Mouse (Mus musculus): ENCODE measurements around the gene Rhbdl1. TPM values are rescaled to one million over a fixed set of nuclear protein-coding genes. Genes with fewer than 3 reads are reported as not detected.

The Rhbdl1 gene
- 1.1 and 3.0 TPM in 2 replicates for total RNA-seq (2014; fragmentation: Nextera tagmentation)
- total RNA-seq (2017) = not detected in 2 replicates

DNA sequence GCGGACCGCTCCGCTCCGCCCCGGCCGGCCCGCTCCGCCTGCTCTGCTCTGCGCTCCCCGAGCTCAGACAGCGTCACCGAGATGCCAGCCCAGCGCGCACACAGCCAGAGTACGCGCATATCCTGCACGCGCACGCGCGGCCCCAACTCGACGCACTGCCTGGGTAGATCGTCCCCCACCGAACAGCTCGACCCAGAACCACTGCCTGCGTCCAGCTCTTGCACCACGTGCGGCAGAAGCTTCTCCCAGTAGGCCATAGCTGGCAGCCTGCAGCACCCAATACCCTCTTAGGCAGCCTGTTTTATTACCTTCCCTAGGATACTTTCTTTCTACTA, at the start of gene Rhbdl1:
Gene Rhbdl1, minus strand, starts transcription at position 220 of the 335 bp plus-strand sequence.
- ATAC-seq (replicated peaks; ENCODE audit: poor library complexity, severe bottlenecking) = peak; percentile 14

DNA sequence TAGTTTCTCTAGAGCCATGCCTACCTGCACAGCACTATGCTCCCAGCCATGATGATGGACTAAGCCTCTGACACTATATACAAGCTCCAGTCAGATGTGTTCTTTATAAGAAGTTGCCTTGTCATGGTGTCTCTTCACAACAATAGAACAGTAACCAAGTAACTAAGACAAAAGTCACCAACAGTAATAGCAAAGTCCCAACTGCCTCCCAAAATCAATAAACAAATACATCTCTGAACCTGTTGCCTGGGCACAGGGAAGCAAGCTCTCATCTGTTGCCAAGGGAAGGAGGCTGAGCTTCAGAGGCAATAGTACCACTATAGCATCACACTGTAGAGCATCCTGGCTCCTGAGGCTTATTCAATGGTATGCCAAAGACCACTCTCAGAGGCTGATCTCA, 49.7 kb upstream of the Rhbdl1 start:
- ATAC-seq (replicated peaks; ENCODE audit: poor library complexity, severe bottlenecking) = no peak

DNA sequence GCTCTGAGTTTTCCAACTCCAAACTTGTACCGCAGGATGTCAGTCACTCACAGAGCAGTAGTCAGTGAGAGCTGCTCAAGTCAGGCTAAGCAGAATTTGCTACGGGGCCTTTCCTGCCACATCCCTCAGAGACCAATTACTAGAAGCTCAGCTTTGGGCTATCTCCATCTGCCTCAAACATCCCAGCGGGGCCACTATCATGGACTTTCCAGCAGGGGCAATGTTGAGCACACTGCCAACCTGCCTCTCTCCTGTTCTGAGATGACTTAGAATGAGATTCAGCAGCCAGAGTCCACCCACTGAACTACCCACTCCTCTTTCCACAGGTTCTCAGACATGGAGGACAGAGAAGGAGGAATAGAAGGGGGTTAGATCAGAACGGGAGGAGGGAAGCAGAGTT, 48.5 kb upstream of the Rhbdl1 start:
- ATAC-seq (replicated peaks; ENCODE audit: poor library complexity, severe bottlenecking) = peak; percentile 33; the same call in 1 of the 2 replicates

DNA sequence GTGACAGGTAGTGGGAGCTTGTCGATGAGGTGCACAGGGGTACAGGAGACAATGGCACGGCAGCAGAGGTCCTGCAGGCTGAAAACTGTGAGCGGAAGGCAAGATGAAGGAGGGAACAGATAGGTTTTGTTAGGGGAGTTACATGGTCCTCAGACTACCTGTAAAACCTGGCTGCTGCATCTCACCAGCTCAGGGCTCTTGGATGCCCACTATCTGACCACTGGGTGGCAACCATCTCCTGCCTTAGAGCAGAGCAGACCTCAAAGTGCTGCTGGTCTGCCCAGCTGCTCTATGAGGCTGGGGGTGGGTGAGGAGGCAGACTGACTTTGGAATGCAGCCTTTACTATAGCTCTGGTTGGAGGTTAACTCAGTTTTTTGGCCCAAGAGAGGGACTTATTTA, 46.7 kb upstream of the Rhbdl1 start:
- ATAC-seq (replicated peaks; ENCODE audit: poor library complexity, severe bottlenecking) = no peak

DNA sequence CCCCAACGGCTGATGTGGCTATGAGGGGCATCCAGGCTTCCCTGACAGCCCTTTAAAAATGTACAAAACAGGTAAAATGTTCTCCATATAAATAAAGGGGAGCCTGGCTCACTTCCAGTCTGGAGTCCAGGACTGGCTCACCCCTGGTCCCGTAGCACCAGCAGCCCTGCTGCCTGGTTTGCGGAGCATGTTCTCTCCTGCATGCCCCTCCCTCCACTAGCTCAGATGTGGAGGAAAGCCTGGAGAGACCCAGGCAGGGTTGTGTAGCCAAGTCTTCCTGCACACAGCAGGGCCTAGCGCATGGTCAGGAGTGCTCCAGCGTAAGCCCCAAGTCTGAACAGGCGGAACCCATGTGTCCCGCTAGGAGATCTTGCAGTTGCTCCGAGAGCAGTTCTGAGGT, 46.2 kb upstream of the Rhbdl1 start:
- no peak for ATAC-seq (replicated peaks; ENCODE audit: poor library complexity, severe bottlenecking)

DNA sequence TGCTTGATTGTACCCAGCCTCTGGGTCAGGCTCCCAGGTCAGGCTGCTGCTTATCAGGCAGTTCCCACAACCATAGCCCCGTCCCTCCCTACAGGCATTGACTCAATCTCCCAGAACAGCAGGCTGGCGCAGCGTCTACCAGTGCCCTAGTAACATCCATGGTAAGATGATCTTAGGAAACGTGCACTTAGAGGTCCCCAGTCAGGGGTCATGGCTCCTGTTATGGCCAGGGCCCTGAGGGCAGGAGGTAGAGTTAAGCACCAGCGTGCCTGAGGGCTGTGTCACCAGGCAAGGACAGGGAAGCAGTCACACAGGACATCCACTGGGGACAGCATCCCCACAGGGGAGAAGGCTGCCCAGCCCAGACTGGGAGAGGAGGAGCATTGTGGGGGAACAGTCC, 45.2 kb upstream of the Rhbdl1 start:
- no peak for ATAC-seq (replicated peaks; ENCODE audit: poor library complexity, severe bottlenecking)

DNA sequence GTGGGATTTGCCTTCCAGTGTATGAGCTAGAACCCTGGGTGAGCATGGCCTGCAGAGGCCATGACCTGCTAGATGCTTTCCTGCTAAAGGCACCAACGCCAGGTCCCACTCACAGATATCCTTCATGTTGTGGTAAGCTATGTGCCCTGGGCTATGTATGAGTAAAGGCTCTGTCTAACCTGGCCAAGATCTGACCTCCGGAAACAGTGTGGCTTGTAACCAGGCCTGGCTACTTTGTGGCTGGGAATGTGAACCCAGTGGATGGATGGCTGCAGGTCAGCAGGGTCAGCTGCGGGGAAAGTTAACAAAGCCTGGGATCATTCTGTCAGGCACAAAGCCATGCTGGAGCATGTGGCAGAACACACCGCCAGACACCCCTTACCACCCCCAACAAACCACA, 44.6 kb upstream of the Rhbdl1 start:
- no peak for ATAC-seq (replicated peaks; ENCODE audit: poor library complexity, severe bottlenecking)

DNA sequence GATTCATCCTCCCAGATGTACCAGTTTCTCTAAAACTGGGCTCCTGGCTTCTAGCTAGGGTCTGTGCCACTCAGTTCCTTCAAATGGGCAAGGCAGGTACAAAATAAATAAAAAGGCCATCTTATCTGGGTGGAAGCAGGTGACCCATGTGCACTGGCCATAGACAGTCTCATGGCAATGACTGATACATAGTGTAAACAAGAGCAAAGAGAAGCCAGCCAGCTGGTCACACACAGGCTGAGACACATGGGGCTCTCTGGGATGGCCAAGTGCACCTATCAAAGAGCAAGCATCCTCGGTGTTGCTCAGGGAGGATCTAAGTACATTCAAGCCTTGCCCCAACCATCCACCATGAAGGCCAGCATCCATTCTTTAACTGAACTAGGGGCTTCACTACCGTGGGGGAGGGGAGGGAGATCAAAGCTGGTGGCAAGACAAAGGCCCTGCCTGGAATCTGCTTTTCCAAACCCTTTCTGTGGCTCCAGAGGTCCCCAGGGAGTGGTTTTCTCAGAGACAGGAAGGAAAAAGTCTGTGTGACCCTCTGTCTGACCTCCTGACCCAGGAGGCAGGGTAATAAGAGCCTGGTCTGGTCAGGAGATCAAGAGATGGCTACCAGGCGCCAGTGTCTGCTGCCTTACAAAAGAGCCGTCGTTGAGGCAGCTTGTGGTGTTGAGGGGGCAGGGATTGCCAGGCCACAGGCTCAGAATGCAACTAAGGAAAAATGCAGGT, 44.0 kb upstream of the Rhbdl1 start:
- no peak for ATAC-seq (replicated peaks; ENCODE audit: poor library complexity, severe bottlenecking)

DNA sequence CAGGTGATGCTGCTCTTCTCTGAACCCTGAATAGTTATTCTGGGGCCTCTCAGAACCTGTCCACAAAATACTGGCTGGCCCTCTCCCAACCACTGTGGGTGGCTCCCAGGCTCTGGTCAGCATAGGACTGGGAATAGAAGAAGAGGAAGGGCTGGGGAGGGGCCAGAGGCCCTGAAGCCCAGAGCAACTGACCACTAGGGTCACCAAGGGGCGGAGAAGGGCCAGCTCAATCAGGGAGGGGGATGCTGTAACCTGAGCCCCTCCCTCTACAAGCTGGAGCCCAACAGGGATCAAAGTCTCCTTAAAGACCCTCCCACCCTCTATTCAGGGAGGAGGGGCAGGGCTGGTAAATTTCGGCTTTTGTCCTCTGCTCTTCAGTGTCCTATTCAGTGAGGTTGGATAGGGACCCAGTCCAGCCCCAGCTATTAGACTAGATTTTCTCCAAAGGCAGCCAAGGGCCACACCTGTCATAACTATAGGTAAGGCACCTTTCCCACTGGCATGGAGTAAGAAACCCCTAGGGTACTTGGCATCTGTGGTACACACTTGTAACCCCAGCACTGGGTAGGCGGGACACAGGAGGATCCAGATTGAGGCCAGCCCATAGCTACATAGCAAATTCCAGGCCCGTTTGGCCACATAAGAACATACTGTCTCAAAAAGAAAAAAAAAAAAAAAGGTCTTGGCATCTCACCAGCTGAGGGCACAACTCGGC, 43.3 kb upstream of the Rhbdl1 start, which contains the start of gene Wfikkn1:
Gene Wfikkn1, minus strand, starts transcription at position 663 of the 715 bp plus-strand sequence.
- no peak for ATAC-seq (replicated peaks; ENCODE audit: poor library complexity, severe bottlenecking)

DNA sequence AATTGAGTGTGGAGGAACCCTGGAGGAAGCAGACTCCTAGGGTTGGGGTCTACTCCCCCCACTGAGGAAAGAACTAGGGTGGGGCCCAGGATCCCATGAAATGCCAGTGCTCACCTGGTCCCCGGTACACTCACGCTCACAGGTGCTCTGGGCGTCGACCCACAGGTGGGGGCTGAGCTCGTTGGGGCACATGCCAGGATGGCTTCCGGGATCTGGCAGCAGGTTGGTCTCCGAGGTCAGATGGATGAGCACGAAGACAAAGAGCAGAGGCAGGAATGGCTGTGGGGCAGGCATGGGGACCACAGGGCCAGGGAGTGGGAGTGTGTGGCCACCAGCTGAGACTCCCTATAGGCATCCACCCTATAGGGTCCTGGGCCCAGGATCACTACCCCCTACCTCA, 42.7 kb upstream of the Rhbdl1 start:
- no peak for ATAC-seq (replicated peaks; ENCODE audit: poor library complexity, severe bottlenecking)

DNA sequence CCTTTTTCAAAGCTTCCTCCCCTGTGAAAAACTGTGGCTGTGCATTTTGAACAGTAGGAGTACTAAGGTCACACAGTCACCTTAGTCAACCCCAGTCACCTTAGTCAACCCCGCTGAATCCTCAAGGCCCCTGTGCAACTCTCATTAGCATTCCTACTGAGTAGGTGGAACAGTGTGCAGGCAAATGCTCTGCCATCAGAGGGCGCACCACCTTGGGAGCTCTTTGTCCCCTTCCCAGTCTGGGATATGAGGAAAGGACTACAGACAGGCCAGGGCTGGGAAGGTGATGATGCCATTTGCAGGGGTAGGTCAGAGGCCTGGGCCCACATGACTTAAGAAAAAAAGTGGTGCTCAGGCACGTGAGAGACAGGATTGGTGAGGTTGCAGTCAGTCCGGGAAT, 42.2 kb upstream of the Rhbdl1 start:
- ATAC-seq (replicated peaks; ENCODE audit: poor library complexity, severe bottlenecking) = no peak

DNA sequence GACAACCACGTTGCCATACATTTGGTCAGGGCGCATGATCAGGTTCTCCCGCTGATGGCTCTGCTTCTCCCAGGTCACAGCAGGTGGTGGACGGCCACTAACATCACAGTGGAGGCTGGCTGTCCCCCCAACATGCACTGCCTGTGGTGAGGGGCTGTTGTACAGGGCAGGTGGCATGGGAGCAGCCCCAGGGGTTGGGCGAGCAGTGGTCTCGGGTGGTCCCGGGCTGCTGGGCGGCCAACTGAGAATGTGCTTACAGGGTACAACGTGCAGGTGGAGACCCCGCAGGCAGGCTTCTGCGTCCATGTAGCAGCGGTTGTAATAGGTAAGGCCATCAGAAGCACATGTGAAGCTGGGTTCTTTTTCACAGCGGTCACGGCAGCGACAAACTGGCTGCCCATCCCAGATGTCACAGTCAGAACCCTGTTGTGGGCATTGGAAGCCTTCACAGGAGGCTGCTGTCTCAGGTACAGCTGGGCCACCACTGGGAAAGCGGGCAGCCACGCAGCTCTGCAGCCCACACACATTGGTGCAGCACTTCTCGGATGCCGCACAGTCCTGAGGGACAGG, 41.6 kb upstream of the Rhbdl1 start:
- ATAC-seq (replicated peaks; ENCODE audit: poor library complexity, severe bottlenecking) = no peak

DNA sequence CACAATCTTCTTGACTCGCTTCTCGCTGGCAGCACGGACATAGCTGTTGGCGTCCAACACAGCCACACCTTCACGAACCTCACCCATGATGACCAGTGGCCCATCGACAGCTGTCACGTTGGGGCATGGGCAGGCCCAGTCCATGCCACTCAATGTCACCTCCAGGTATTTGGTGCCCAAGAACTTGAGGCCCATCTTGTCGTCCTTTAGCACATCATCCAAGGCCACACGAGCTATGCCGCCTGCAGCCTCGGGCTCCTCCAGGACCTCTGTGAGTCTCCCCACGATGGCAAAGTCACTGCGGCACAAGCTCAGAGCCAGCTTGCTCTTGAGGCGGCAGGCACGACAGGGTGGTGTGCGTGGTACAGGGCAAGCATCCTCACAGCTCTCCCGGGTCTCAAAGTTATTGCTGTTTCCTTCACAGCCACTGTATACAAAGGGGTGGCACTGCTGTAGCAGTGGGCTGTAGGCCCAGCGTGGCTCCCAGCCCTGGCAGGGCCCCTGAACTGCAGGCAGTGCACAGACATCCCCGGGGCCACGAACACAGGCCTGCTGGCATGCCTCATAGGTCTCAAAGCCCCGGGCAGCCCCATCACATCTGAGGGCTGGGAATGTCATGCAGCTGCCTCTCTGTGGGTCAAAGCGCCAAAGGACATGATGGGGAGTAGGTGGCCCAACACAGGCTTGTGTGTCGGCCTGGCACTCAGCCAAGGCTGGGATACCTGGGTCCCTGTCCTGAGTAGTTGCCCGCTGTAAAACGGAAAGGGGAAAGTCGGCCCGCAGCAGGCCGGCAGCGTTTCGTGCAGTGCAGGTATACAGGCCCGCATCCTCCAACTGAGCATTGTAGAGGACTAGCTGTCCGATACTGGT, 40.9 kb upstream of the Rhbdl1 start:
- ATAC-seq (replicated peaks; ENCODE audit: poor library complexity, severe bottlenecking) = no peak

DNA sequence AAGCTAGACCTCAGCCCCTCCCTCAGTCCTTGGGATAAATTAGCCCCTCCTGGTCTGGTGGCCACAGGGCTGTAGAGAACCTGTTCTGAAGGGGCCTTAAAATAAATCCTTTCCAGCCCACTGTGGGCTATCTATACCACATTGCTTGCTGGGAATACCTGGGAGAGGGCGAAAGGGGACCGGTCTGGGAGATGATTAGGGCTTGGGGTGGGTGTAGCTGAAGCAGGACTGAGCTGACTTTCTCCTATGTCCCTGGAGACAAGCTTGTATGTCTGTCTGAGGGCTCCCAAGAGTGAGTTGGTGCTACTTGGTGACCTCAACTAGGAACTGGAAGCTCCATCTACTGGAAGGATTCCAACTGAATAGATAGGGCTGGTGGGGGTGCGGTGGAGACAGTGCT, 39.9 kb upstream of the Rhbdl1 start:
- ATAC-seq (replicated peaks; ENCODE audit: poor library complexity, severe bottlenecking) = no peak

DNA sequence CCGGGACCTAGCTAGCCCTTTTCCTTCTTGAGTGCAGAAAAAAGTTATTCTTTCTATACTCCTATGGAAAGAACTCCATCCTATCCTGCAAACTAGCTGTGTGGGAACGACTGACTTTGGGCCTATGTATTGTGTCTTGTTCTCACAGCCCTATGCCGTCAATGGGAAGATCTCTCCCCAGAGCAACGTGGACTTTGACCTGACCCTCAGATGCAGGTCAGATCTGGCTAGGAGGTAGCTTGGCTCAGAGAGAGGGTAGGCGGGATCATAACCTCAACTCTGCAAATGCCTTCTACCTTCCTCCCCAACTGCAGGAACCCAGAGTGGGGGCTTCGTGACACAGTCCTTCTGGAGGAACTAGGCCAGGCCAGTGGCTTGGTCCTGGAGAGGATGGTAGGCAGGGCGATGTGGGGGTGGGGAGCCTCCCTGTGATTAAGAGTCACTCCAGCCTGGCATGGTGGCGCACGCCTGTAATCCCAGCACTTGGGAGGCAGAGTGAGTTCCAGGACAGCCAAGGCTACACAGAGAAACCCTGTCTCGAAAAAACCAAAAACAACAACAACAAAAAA, 39.3 kb upstream of the Rhbdl1 start:
- ATAC-seq (replicated peaks; ENCODE audit: poor library complexity, severe bottlenecking) = no peak

DNA sequence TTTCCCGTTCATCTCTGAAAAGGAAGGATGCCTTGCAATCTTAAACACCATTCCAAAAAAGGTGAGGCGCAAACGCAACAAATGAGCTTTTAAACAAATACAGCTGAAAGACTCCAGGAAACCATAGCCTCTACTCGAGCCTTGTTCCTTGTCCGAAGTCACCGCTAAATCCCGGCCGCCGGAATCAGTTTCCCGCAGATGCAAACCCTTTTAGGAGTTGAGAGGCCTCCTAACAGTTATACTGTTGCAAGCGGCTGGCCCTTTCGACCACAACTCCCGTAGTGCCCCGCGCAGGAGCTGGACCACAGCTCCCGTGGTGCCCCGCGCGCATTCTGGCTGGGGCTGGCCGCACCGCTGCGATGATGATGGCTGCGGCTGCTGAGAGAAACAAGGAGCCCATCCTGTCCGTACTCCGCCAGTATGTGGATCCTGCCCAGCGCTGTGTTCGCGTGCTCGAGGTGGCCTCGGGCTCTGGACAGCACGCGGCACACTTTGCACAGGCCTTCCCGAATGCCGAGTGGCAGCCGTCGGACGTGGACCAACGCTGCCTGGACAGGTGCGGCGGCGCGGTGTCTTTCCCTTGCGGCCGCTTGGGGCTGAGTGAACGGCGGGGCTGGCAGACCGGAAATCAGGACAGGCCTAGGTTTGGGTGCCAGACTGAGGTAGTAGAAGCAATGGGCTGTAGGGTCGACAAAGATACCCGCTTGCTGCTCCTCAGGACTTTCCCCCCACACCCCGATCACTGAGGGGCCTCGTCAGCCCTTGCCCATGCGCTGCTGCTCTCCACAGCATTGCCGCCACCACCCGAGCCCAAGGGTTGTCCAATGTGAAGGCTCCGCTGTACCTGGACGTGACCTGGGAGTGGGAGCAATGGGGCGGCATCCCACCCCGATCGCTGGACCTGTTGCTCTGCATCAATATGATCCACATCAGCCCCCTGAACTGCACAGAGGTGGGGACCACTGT, 38.4 kb upstream of the Rhbdl1 start:
- ATAC-seq (replicated peaks; ENCODE audit: poor library complexity, severe bottlenecking) = peak; percentile 74

DNA sequence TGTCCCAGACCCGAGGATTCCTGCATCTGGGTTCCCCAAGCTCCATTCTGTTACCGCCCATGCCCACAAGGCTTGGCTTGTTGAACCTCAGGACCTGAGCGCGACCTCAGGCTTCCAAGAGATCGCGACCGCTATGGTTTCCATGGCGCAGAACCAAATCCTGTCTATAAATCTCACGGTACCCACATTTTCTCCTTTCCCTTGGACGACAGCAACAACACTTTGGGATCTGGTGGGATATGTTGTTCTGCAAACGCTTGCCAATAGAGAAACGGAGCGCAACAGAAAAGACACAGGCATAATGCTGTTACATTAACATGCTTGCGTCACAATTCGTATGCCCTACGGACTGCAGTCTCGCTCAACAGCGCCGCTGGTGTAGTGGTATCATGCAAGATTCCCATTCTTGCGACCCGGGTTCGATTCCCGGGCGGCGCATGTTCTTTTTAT, 37.7 kb upstream of the Rhbdl1 start, which contains the start of gene Mettl26:
Gene Mettl26, plus strand, starts transcription at position 354 of the 450 bp plus-strand sequence.
- ATAC-seq (replicated peaks; ENCODE audit: poor library complexity, severe bottlenecking) = peak; percentile 68

DNA sequence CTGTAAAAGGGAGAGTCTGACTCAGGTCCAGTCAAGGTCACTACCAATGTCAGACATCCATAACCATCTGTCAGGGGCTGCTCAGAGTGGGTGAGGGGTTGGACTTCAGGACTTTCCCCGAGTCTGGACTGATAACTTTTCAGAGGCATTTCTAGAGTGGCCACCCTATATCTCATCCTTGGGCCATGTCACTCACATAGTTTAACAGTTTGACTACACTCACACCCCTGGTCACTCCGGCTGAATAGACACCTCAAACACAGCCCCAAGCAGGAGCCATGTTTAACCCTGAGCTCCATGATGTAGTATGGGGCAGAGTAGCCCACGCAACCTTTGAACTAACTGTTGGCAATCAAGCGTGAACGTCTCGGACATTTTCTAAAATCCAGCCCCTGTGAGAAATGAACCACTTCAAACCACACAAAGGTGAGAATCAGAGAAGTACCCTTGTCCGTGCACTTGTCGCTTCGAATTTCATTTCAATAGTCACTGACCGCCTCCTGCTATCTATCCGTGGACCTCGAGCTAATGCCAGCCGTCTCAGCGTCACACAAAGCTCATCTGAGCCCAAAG, 37.1 kb upstream of the Rhbdl1 start:
- no peak for ATAC-seq (replicated peaks; ENCODE audit: poor library complexity, severe bottlenecking)
